Comparison of ENCODE assay signal across 25 mouse cellular contexts in the genomic region with DNA sequence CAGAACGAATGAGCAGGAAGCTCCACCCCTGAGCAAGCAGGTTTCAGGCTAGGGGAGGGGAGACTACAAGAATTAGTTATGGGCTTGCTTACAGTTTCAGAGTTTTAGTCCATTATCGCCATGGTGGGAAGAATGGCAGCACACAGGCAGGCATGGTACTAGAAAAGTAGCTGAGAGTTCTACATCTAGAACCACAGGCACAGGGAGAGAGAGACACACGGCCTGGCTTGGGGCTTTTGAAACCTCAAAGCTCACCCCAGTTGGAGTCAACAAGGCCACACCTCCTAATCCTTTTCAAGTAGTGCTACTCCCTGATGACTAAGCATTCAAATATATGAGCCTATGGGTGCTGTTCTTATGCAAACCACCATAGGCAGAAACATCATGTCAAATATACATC. TPM values are rescaled to one million over a fixed set of nuclear protein-coding genes. Genes with fewer than 3 reads are reported as not detected.
"Had no signal": no experiment of that assay in that cellular context is flagged by ENCODE, and none has a peak within 500 bp of the region (broad histone marks: within the 10 kb centered on the region; RNA-seq: fewer than 3 reads in every experiment).

No protein-coding gene starts in this region.

- H3K4me2 ChIP-seq: neural tube, embryonic 13.5 days; neural tube, embryonic 15.5 days; stomach, embryonic 15.5 days had no signal

- H3K27me3 ChIP-seq: neural tube, embryonic 13.5 days; neural tube, embryonic 15.5 days; stomach, embryonic 15.5 days had no signal

- DNase-seq: retina, postnatal 1 day; right cerebral cortex, adult 18-20 months; right cerebral cortex, postnatal 14 days; right cerebral cortex, postnatal 25 days; right cerebral cortex, postnatal 4 days; spleen, adult 18-20 months; thymus, adult 18-20 months; thymus, adult 2 months; thymus, postnatal 14 days; thymus, postnatal 25 days; thymus, postnatal 36 days; thymus, postnatal 4 days had no signal

- H3K27ac ChIP-seq: neural tube, embryonic 13.5 days; neural tube, embryonic 15.5 days; stomach, embryonic 15.5 days; stomach, postnatal 0 days had no signal

- H3K4me1 ChIP-seq: stomach, embryonic 15.5 days had no signal

- H3K9ac ChIP-seq: neural tube, embryonic 13.5 days; neural tube, embryonic 15.5 days; stomach, embryonic 15.5 days had no signal

- H3K9me3 ChIP-seq: neural tube, embryonic 13.5 days; neural tube, embryonic 15.5 days; stomach, embryonic 15.5 days had no signal

- H3K4me3 ChIP-seq: neural tube, embryonic 13.5 days; neural tube, embryonic 15.5 days; stomach, embryonic 15.5 days had no signal

- H3K36me3 ChIP-seq: neural tube, embryonic 13.5 days; neural tube, embryonic 15.5 days; stomach, embryonic 15.5 days had no signal

RNA-seq across cellular contexts. Expression of a gene that starts 28.1 kb away (rescaled TPM):
- total RNA-seq: neutrophil, adult 5-6 weeks had no signal
- polyA plus RNA-seq: neural tube, embryonic 13.5 days; neural tube, embryonic 14.5 days; neural tube, embryonic 15.5 days; small intestine, adult 2 months; spleen, adult 2 months; stomach, embryonic 14.5 days; stomach, embryonic 15.5 days; stomach, embryonic 16.5 days; stomach, postnatal 0 days; testis, adult 2 months; thymus, adult 2 months; thymus, postnatal 0 days; urinary bladder, adult 2 months had no signal
